Mouse (Mus musculus): ENCODE results near the gene Mb.

Gene Mb

GRCm38 (mm10) chr15:77050570-77050969 is at the start of gene Mb:
TSS of gene Mb (minus strand) at chr15:77050670.
- no peak for DNase-seq

GRCm38 (mm10) chr15:77099756-77100155 is 49.3 kb upstream of the Mb start:
- no peak for DNase-seq

- no peak for DNase-seq
These were observed 46.9 kb upstream of the Mb start for GRCm38 (mm10) chr15:77097358-77097757.

GRCm38 (mm10) chr15:77095216-77095615 is 44.7 kb upstream of the Mb start:
- DNase-seq = no peak

- no peak for DNase-seq
These were observed 44.0 kb upstream of the Mb start for GRCm38 (mm10) chr15:77094431-77094830.

- DNase-seq = no peak
These were observed 40.9 kb upstream of the Mb start for GRCm38 (mm10) chr15:77091394-77091793.

DNA sequence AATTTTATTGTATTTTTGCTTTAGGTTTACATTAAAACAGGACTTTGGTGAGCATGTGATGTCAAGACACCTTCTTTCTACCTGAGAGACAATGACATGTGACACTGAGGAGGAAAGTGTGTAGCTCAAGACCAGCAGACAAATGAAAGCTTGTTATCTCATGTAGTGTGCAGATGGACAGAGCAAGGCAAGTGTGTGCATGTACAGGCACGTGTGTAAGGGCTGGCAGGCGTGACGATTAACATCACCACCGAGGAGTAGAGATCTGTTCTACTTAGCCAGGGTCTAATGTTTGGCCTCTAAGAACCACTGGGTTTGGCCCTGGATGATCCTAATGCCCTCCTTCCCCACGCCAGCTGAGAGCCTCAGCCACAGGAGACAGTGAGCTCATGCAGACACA is 40.1 kb upstream of the Mb start:
- no peak for DNase-seq

DNA sequence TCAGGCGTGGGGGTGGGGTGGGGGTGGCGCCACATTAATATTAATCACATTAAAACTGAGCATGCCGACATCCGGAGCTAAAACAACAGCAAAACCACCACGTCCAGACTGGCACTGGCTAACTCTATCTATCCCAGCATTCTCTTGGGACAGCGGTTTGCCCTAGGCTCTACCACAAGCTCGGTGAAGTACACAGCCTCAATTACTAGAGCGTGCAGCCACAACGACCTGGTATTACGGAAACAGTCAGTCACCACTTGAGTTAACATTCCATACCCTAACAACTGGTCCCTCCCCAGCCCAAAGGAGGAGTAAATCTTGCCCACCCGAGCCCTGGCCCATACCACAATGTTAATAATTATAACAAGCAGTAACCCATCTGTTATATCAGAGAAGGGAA is 38.8 kb upstream of the Mb start:
- no peak for DNase-seq

DNA sequence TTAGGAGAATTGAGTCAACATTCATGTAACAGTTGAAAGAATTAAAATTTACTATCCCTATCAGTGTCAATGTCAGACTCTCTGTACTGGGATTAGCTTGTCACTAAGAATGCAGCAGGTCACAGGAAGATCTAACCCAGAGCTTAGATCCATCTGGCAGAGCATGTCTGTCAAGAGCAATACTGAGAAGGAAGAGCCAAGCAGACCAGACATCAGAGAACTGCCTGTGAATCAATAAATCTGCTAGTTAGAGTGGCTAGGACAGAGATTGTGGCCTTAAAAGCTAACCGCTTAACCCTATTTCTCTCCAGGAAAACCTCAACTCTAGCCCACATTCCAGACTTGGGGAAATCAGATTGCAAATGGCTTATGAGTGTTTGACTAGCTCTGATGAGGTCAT is 36.0 kb upstream of the Mb start:
- no peak for DNase-seq

- DNase-seq = no peak
These were observed 35.3 kb upstream of the Mb start for GRCm38 (mm10) chr15:77085818-77086217.

- no peak for DNase-seq
These were observed 31.0 kb upstream of the Mb start for GRCm38 (mm10) chr15:77081454-77081853.

DNA sequence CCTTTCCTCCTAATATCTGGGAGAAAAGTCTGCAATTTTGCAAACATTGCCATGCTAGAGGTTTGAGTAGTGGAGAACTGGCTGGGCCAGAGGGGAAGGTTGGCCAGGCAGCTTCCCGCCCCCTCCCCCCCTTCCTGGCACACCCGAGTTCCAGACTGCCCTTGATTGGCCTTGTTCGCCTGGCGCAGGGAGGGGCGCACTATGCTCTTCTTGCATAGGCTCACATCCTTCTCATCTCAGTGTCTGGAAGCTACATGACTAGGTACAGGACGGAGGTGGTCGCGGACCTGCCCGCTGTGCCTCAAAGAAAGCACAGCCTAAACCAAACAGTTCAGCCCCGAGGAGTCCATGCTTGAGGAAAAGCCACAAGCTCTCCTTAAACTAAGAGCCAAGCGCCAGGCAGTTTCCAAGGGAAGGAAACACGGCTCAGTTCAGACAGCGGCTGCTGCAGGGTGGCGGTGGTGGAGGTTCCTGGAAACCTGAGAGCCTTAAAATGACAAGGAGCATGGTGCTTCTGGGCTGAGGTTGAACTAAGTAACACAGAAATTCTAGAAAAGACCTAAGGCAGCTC is 30.3 kb upstream of the Mb start:
- no peak for DNase-seq

- DNase-seq = no peak
These were observed 29.5 kb upstream of the Mb start for GRCm38 (mm10) chr15:77079890-77080361.

- DNase-seq = no peak
These were observed 28.9 kb upstream of the Mb start for GRCm38 (mm10) chr15:77079256-77079822.

DNA sequence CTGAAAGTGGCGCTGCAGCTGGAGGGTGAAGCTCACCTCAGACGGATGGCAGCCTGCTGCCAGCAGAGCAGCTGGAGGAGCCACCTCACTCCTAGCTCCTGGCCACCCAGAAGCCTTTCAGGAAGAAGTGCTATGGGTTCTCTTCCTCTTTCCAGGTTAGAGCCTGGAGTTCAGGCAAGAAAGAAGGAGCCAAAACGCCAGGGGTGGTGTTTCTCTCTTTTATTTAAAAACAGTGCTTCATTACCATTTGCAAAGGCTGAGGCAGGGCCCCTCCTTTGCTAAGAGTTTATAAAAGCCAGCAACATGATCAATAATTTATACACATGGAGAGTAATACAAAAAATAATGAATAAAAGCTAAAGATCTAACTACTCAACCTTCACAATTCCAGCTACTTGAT is 28.3 kb upstream of the Mb start:
- no peak for DNase-seq

GRCm38 (mm10) chr15:77077906-77078305 is 27.4 kb upstream of the Mb start:
- DNase-seq = peak; percentile 24

DNA sequence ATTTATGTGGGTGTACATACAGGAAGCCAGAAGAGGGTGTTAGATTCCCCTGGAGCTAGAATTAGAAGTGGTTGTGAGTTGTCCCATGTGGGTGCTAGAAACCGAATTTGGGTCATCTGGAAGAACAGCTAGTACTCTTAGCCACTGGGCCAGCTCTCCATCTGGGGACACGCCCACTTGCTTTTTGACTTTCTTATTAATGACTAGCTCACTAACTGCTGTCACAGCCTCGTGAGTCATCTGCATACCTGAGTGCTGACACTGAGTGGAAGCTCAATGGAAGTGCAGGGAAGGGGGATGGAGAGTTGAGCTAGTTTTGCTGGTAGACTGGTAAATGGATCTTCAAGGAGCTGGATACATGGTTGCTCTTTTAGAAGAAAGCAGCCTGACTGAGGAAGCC is 26.1 kb upstream of the Mb start:
- no peak for DNase-seq

DNA sequence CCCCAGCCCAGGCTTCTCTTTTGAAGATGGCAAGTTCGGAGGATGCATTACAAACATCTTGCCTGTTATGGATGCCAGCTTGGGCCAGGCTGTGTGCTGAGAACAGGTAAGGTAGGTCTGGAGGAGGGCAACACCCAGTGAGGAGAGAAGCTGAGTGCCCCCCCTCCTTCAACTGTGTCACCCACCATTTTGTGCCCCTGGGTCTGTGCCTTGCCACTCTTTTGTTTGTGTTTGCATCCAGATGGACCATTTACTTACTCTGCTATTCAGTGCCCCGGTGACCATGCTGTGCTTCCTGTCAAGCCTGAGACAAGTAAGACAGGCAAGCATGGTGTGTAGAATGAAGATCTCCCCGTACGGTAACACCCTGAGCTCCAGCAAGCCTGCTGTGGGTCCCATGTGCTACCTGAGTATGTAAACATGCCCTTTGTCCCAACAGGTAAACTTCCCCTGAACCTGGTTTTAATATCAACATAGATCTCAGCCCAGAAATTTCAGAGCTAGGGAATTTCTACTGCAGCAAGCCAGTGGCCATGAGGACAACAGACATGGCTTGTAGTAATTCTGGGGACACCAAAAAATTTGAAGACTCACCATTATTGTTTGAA is 22.2 kb upstream of the Mb start:
- no peak for DNase-seq

- DNase-seq = peak; percentile 51
These were observed 21.0 kb upstream of the Mb start for GRCm38 (mm10) chr15:77071501-77071900.

DNA sequence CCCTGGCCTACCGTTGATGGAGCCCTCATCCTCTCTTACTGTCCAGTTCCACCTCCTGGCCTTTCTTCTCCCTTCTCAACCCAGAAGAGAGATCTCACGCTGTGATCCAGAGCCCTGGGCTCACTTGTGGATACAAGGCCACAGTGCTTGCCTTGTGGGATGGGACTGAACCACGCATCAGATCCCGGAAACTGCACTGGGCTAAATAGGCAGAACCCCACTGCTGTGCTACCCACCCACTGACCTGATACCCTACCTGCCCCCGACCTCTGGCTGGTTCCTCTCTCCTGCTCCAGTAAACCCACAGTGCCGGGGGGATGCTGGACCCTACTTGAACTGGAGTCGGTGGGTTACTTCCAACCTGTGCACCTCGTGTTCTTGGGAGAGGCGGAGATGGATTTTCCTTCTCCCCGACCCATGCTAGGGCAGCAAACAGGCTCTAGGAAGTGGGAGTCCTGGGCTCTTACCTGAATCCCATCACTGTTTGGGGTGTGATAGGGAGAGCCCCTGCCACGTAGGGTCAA is 20.3 kb upstream of the Mb start:
- DNase-seq = no peak

DNA sequence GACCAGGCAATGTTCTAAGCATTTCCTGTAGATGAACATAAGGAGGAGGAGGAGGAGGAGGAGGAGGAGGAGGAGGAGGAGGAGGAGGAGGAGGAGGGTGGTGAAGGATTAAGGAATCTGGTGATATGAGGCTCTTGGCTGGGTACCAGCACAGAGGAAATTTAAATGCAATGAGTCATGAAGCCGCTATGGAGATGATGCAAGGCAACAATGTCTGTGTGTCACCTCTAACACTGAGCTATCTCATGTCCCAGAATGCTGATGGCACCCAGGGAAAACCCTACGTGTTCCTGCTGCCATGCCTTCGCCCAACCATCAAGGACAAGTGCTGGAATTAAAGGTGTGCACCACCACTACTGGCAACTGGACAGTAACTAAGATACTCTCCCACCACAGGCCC is 18.5 kb upstream of the Mb start:
- no peak for DNase-seq

DNA sequence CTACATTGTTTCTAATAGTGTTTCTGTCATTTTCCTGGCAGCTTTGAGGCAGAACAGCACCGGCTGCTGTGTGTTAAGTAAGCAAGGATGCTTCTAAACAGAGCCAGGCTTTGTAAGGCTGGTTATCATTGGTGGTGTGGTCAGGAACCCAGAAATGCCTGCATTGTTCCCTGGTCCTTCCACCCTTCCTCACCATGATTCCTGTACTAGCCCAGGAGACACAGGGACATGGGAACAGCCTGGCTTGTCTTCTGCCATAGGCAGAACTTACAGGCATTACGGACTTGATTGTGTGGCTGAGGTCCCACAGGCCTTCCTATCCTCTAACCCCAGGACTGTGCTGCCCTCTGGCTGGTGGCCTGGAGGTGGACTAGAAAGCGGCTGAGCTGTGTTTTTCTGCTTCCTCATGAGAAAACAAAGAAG is 18.0 kb upstream of the Mb start:
- DNase-seq = no peak

DNA sequence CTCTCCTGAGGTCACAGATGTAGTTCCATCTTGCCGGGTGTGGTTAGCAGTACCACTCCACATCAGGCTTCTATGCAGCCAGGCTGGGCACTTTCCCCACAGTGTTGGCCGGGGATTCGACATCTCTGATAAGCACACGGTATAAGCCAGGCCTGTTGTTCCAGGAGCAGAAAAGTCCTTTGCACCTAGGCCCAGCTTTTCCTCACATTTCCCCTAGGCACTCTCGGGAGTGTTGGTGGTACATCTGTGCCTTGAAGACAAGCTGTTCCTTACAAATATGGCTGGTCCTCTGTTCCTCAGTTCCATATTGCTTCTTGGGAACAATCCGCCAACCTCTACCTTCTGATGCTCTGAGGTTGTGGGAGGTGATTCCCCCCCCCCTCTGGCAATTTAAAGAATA is 15.8 kb upstream of the Mb start:
- DNase-seq = no peak

DNA sequence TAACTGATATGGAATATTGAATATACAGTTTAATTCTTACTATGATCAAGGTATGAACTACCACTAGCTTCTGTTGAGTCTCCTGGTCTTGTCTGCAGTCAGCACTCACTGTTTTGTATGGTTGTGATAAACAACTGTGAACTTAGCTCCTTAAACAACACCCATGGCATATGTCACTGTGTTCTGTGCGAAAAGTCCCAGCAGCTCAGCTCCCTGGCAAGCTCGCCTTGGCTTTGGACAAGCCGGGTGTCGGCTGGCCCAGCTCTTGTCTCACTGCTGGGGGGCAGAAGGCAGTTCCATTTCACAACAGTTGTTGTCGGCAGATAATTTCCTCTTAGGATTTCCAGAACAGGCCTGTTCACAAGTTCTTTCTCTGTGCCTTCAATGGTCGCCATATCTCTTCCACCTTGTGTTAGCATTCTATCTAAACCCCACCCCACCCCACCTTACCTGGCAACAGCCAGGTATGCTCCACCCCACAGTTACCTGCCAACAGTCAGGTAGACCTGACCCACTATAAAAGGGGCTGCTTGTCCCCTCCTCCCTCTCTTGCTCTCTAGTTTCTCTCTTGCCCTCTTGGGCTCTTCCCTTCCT is 14.9 kb upstream of the Mb start:
- no peak for DNase-seq
